Mouse (Mus musculus) olfactory bulb, adult 2 months (tissue): ENCODE measurements around the gene Stx8. TPM values are rescaled to one million over a fixed set of nuclear protein-coding genes. Genes with fewer than 3 reads are reported as not detected.

Source experiments
- H3K27ac ChIP-seq: fragments of 200-500 bp; 2 replicates; pipeline ENCODE4 v1.5.1; 2012; ENCODE audit warnings: low read depth, low read length; ENCODE audit not compliant: insufficient read depth
- H3K4me1 ChIP-seq: fragments of 200-500 bp; 2 replicates; pipeline ENCODE4 v1.6.1; 2012; ENCODE audit warnings: low read length; ENCODE audit not compliant: control insufficient read depth, insufficient read depth
- H3K4me3 ChIP-seq: fragments of 200-500 bp; 2 replicates; pipeline ENCODE4 v1.5.1; 2012; ENCODE audit warnings: mild to moderate bottlenecking, low read depth, low read length, moderate library complexity; ENCODE audit not compliant: insufficient read depth
- CTCF ChIP-seq: fragments of 200-500 bp; IDR thresholded peaks from 2 replicates; pipeline ENCODE4 v1.5.1; 2012; ENCODE audit warnings: low read depth, mild to moderate bottlenecking, low read length, moderate library complexity; ENCODE audit not compliant: insufficient read depth
- POLR2A ChIP-seq: fragments of 200-500 bp; IDR thresholded peaks from 2 replicates; pipeline ENCODE4 v1.6.1; 2012; ENCODE audit warnings: mild to moderate bottlenecking, low read depth, low read length, moderate library complexity; ENCODE audit not compliant: insufficient read depth
- WGBS: fragments of 180-500 bp; shearing (Covaris S2); methylation state at CpG from one replicate; pipeline ENCODE4 v1.1.7; 2018; 5-methylcytosine and 5-hydroxymethylcytosine counted together
- polyA plus RNA-seq: library from polyadenylated mRNA; stranded (reverse); fragments of >200 nt; gene quantifications from 2 replicates; pipeline ENCODE4 v1.2.4, GENCODE M21; 2012; ENCODE audit warnings: low replicate concordance; ENCODE audit not compliant: missing spikeins, insufficient read depth, insufficient read length

Gene Stx8
- polyA plus RNA-seq, 1 experiment: not detected

DNA sequence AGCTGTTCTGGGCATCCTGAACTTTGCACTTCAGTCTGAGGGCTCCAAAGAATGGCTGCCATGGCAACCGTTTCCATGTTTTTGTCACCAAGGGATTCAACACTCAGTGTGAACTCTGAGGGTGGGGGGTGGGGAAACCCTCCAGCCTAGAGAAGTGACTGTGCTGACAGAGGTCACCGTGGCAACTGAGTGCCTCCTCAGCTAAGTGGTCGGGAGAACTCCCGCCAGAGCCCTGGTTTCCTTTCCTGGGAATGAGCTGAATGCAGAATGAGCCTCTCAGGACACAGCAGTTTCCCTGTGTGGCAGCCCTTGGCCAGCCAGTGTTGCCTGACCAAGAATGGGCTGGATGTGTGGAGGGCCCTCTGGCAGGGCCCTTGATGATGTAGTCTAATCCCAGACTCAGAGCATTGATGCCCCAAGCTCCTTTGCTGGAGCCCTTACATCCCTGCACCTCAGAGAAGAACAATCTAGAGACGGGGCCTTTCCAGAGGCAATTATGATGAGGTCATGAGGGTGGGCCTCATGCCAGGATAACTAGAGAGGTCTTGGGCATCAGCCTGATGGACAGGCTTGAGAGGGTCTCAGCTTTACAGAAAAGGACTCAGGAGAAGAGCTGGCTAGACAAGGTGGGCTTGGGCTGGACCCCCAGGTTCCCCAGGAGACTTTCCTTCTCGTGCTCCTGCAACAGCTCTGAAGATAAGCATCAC lies 249.4 kb downstream of the Stx8 start:
- 41% methylated on average over 6 of the region's 6 CpGs for WGBS
- H3K27ac ChIP-seq: no peak overlapping the region
- TF ChIP-seq CTCF: no peak
- TF ChIP-seq POLR2A: no peak
- peaks cover 25% of the 10 kb centered on the region for H3K4me1 ChIP-seq
- no peak overlapping the region for H3K4me3 ChIP-seq

DNA sequence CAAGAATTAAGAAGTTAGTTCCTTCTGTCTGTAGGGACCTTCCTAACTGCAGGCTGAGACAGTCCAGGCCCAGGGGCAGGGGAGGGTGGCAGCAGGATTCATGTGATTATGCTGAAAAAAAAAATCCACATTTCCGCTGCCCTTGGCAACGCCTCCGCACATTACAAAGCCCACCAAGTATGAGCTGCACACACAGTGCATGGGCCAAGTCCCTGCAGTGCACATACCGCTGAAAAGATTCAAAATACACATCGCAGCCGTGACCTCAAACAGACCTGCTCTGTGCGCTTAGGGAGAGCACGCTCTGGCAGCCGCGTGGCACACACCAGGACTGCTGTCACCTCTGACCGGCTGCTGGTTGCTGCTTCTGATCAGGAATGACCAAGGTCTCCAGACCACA lies 250.0 kb downstream of the Stx8 start:
- H3K4me3 ChIP-seq: no peak overlapping the region
- peaks cover 25% of the 10 kb centered on the region for H3K4me1 ChIP-seq
- WGBS: 78% methylated on average over 11 of the region's 11 CpGs
- no peak for TF ChIP-seq CTCF
- TF ChIP-seq POLR2A: no peak
- no peak overlapping the region for H3K27ac ChIP-seq

DNA sequence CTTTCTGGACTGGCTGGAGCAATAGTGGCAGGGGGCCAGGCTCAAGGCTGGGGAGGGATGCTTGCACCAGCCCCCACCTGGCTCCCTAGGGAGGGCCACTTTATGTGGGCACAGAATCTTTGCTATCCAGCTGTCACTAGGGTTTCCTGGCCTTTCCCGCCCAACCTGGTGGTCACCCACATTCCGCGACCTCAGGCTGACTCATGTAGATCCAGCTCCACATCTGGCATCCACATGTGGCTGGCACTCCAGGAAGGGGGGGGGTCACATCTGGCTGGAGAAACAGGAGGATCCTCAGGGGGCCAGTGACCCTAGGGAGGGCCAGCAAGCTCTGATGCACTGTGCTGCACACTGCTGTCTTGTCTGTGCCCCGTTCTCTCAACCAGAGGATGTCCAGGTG lies 254.7 kb downstream of the Stx8 start:
- WGBS: 96% methylated on average over 4 of the region's 4 CpGs
- Histone ChIP-seq H3K27ac (no peak overlapping the region), H3K4me3 (no peak overlapping the region), H3K4me1 (peaks cover 7% of the 10 kb centered on the region)
- TF ChIP-seq CTCF (no peak), POLR2A (no peak)

DNA sequence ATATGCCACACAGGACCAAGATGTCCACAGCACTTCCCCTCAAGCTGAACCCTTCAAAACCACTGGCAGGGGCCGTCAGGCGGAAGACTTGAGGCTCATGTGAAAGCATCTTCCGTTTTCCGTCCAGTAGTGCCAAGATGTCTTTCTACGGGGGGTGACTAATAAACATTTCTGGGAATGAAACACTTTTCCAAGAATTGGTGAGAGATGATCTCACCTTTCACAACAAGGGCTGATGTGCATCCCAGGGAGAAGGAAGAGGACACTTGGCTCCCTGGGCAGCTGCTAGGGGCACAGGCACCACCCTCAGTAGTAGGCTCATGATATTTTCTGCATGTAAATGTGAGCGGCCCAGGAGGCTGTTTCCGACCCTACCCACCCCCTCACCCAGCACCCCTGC lies 256.2 kb downstream of the Stx8 start:
- no peaks in the 10 kb centered on the region for H3K4me1 ChIP-seq
- H3K27ac ChIP-seq: no peak overlapping the region
- TF ChIP-seq CTCF (no peak), POLR2A (no peak)
- no peak overlapping the region for H3K4me3 ChIP-seq
- 96% methylated on average over 7 of the region's 7 CpGs for WGBS

DNA sequence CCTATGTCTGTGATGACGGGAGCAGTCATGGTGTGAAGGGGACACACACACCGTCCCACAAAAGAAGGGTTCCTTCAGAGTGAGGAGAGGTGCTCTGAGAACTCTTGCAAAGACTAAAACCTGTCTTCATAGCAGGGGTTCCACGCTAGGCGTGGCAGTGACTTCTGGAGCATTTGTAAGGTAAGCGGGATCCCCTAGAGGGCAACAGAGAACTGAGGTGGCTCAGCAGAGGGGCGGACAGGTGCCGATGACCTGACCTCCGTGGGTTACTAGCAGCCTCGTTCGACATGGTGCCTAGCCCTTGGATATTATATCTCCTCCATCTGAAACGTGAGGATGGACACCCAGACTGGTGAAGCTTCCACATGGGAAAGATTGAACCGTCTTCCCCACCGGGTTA lies 257.1 kb downstream of the Stx8 start:
- 86% methylated on average over 13 of the region's 13 CpGs for WGBS
- TF ChIP-seq POLR2A (no peak), CTCF (no peak)
- Histone ChIP-seq H3K27ac (no peak overlapping the region), H3K4me3 (no peak overlapping the region), H3K4me1 (no peaks in the 10 kb centered on the region)

DNA sequence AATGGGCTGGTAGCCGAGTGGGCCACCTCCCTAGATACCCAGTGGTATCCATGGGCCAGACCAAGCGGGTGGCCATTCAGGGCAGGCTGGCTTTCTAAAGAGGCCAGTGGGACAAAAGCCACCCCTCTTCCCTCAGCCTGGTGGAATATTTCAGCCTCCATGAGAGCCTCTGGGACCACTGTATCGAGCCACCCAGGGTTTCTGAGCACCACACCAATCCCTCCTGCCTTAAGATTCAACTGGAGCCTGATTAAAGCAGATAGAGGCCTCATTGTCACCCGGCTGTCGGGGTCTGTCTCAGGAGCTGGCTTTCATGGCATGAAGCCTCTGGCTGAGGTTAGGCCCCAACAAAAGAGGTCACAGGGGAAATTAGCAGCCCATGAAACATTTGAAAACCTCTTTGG lies 260.7 kb downstream of the Stx8 start:
- H3K4me1 ChIP-seq: no peaks in the 10 kb centered on the region
- 67% methylated on average over 5 of the region's 5 CpGs for WGBS
- TF ChIP-seq CTCF (no peak), POLR2A (no peak)
- no peak overlapping the region for H3K27ac ChIP-seq
- H3K4me3 ChIP-seq: no peak overlapping the region

DNA sequence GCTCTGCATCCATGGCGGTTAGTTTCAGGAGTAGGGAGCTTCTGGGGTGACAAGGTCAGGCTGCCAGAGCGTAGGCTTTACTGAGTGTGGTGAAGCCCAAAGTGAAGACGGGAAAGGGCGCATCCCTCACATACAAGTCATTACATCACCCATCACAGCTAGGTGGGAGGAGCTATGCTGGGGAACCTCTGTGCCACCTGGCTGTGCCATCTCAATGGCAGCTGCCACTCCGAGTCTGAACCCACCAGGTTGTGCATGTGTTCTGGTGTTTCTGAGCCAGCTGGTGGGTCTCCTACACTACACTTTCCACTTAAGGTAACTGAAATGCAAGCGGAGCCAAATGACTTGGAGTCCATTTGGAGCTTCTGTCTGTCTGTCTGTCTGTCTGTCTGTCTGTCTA lies 261.8 kb downstream of the Stx8 start:
- Histone ChIP-seq H3K27ac (no peak overlapping the region), H3K4me3 (no peak overlapping the region), H3K4me1 (no peaks in the 10 kb centered on the region)
- TF ChIP-seq POLR2A (no peak), CTCF (no peak)
- 98% methylated on average over 6 of the region's 6 CpGs for WGBS

DNA sequence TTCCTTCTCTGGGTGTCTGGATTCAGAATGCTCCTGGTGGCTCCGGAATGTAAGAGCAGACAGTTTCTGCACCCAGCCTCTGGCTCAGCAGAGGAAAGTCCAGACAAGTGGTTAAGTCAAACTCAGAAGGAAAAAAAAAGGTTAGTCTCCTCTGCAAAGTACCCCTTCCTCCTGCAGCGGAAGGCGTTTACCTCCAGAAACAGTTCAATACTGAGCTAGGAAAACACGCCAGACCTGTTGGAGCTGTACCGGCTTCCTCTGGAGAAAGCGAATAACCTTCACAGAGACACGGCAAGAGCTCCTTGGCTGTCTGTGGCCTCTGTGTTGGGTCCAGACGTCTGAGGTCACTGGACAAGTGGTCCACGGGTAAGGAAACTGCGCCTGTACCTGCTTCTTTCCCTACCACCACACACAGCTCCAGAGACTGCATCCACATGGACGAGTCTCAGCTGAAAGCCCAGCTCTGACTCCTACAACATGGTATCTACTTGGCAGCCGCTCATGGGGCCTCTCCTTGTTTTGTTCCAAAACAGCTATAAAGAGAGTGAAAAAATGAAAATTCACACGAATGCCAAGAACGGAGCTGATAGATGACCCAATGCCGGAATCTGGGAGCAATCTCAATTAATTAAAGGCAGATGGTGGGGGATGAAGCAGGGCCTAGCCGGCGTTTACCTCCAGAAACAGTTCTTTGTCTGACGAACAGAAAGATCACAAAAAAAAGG lies 263.1 kb downstream of the Stx8 start:
- H3K27ac ChIP-seq: no peak overlapping the region
- no peak overlapping the region for H3K4me3 ChIP-seq
- H3K4me1 ChIP-seq: no peaks in the 10 kb centered on the region
- TF ChIP-seq POLR2A: no peak
- TF ChIP-seq CTCF: no peak
- WGBS: 81% methylated on average over 18 of the region's 18 CpGs

DNA sequence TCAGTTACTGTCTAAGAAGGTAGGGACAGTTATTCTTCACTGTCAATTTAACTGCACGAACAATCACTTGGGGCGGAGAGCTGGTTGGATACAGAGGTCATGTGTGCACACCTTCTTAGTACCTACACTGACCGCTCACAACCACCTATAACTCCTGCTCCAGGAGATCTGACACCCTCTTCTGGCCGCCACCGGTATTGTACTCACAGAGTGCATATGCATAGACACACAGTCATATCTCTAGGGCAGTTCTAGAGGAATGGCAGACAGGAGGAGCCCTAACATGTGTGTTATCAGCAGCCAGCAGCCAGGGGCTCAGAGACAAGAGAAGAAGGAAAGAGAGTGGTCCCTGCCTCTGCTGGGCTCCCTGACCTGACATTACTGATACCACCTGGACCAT lies 265.6 kb downstream of the Stx8 start:
- no peak overlapping the region for H3K4me3 ChIP-seq
- TF ChIP-seq POLR2A (no peak), CTCF (no peak)
- H3K27ac ChIP-seq: no peak overlapping the region
- no peaks in the 10 kb centered on the region for H3K4me1 ChIP-seq
- 96% methylated on average over 5 of the region's 5 CpGs for WGBS
